In genomic region chr11:117059120-117059519, GRCm38 (mm10) we compare ENCODE assay signal across 13 mouse cellular contexts. TPM values are rescaled to one million over a fixed set of nuclear protein-coding genes. Genes with fewer than 3 reads are reported as not detected.
DNase-seq lines count a peak whose midpoint lies in the region; ATAC-seq and TF ChIP-seq lines count a peak whose summit lies in the region.
"Had no signal": no experiment of that assay in that cellular context is flagged by ENCODE, and none has a peak within 500 bp of the region (broad histone marks: within the 10 kb centered on the region; RNA-seq: fewer than 3 reads in every experiment).

No protein-coding gene starts in this region.

- H3K27me3 ChIP-seq in heart, embryonic 14.5 days (ENCODE audit: control insufficient read depth, insufficient read depth, low read length), result peaks cover 3% of the 10 kb centered on the region; the same call in 1 of the 2 replicates
- peaks cover 45% of the 10 kb centered on the region for H3K27me3 ChIP-seq in CH12.LX (replicated peaks)
- H3K27me3 ChIP-seq in forebrain, postnatal 0 days (ENCODE audit: insufficient read depth, low read length), result no peaks in the 10 kb centered on the region
- 0 out of 2 replicates have a peak, but pooled peaks cover 4% of the 10 kb centered on the region for H3K27me3 ChIP-seq in liver, embryonic 15.5 days

- 0 out of 2 replicates have a peak, but pooled peaks have one; percentile 41 for ATAC-seq in heart, embryonic 14.5 days (ENCODE audit: insufficient number of reproducible peaks, insufficient read depth, low FRiP score, low read depth)
- no peak for ATAC-seq in forebrain, postnatal 0 days
- ATAC-seq in liver, embryonic 15.5 days (ENCODE audit: insufficient read depth), result peak; percentile 38; the same call in 1 of the 2 replicates

- no peaks in the 10 kb centered on the region for H3K9me3 ChIP-seq in heart, embryonic 14.5 days (ENCODE audit: control insufficient read depth, low read length)
- peaks cover 6% of the 10 kb centered on the region for H3K9me3 ChIP-seq in CH12.LX (replicated peaks; ENCODE audit: low read length)
- H3K9me3 ChIP-seq in forebrain, postnatal 0 days (ENCODE audit: low read length), result no peaks in the 10 kb centered on the region
- H3K9me3 ChIP-seq in liver, embryonic 15.5 days (replicated peaks), result no peaks in the 10 kb centered on the region
- H3K9me3 ChIP-seq: embryonic facial prominence, embryonic 13.5 days had no signal

- 26% methylated on average over 8 of the region's 8 CpGs for WGBS in heart, embryonic 14.5 days
- WGBS in forebrain, postnatal 0 days, result 21% methylated on average over 8 of the region's 8 CpGs
- 37% methylated on average over 8 of the region's 8 CpGs for WGBS in liver, embryonic 15.5 days (ENCODE audit: insufficient replicate concordance)

- TF ChIP-seq EP300 in CH12.LX (IDR thresholded peaks at IDR 0.05; ENCODE audit: low read length), result no peak

- no peak overlapping the region for H3K9ac ChIP-seq in heart, embryonic 14.5 days (ENCODE audit: low read length)
- no peak overlapping the region for H3K9ac ChIP-seq in CH12.LX (ENCODE audit: insufficient read depth, low read depth)
- H3K9ac ChIP-seq in forebrain, postnatal 0 days, result peak overlapping the region; percentile 25; the same call in 1 of the 2 replicates
- no peak overlapping the region for H3K9ac ChIP-seq in liver, embryonic 15.5 days
- H3K9ac ChIP-seq: embryonic facial prominence, embryonic 13.5 days had no signal

- in situ Hi-C loops in CH12.LX (cut with MboI; ENCODE audit: low pct_ligation_motif_present, low pct_unique_long_range_greater_than_20kb, low sequenced_read_pairs), result loop anchor here (10.0 kb wide), 1 partner anchor 414 kb away; no protein-coding TSS in a partner anchor

- H3K36me3 ChIP-seq in heart, embryonic 14.5 days (ENCODE audit: control insufficient read depth, insufficient read depth, low read length), result no peaks in the 10 kb centered on the region
- no peaks in the 10 kb centered on the region for H3K36me3 ChIP-seq in CH12.LX (replicated peaks in 1 of 2; ENCODE audit: control insufficient read depth in 1 of 2, insufficient read depth in 1 of 2, low read length in 1 of 2)
- H3K36me3 ChIP-seq in forebrain, postnatal 0 days (ENCODE audit: insufficient read depth), result no peaks in the 10 kb centered on the region
- H3K36me3 ChIP-seq in liver, embryonic 15.5 days (replicated peaks), result no peaks in the 10 kb centered on the region
- H3K36me3 ChIP-seq: embryonic facial prominence, embryonic 13.5 days had no signal

- H3K4me1 ChIP-seq in heart, embryonic 14.5 days (ENCODE audit: control insufficient read depth in 2 of 2, insufficient read depth in 2 of 2, low read length in 2 of 2), result peaks cover 17 to 27% of the 10 kb centered on the region in 2 experiments
- H3K4me1 ChIP-seq in CH12.LX (ENCODE audit: control insufficient read depth in 1 of 2, insufficient read depth in 2 of 2), result peaks cover 5 to 7% of the 10 kb centered on the region in 2 experiments; a peak in 3 of 4 replicates
- H3K4me1 ChIP-seq in forebrain, postnatal 0 days (ENCODE audit: insufficient read depth), result peaks cover 24% of the 10 kb centered on the region
- peaks cover 31% of the 10 kb centered on the region for H3K4me1 ChIP-seq in liver, embryonic 15.5 days (replicated peaks)

- DNase-seq in heart, adult 8-10 months (ENCODE audit: low spot score), result no peak
- DNase-seq in CH12.LX (ENCODE audit: extremely low read depth), result no peak
- peak; percentile 63 for DNase-seq in forebrain, postnatal 0 days
- no peak for DNase-seq in urinary bladder, adult 18-20 months (ENCODE audit: low spot score in 2 of 2)
- no peak for DNase-seq in ovary, postnatal 10 days (ENCODE audit: low spot score)
- DNase-seq in urinary bladder, postnatal 14 days (ENCODE audit: low spot score), result no peak
- DNase-seq: adrenal gland, postnatal 25 days; cerebellum, adult 9-11 months; kidney, adult 18-20 months; right cerebral cortex, adult 18-20 months had no signal

- H3K27ac ChIP-seq in heart, embryonic 14.5 days (replicated peaks in 1 of 2; ENCODE audit: control insufficient read depth in 1 of 2, insufficient read depth in 1 of 2, low read depth in 2 of 2, low read length in 2 of 2), result no peak overlapping the region
- no peak overlapping the region for H3K27ac ChIP-seq in CH12.LX (ENCODE audit: insufficient read depth, low read depth)
- peak overlapping the region; percentile 88 for H3K27ac ChIP-seq in forebrain, postnatal 0 days (ENCODE audit: low read depth, low read length)
- H3K27ac ChIP-seq in liver, embryonic 15.5 days (replicated peaks), result no peak overlapping the region
- H3K27ac ChIP-seq: embryonic facial prominence, embryonic 13.5 days had no signal

- TF ChIP-seq RAD21 in CH12.LX (IDR thresholded peaks at IDR 0.05; ENCODE audit: low read depth, low read length), result no peak

- no peaks in the 10 kb centered on the region for H3K79me2 ChIP-seq in CH12.LX (replicated peaks; ENCODE audit: control insufficient read depth, extremely low read depth, insufficient read depth, poor library complexity, severe bottlenecking)

- no peak overlapping the region for H3K4me3 ChIP-seq in heart, embryonic 14.5 days (ENCODE audit: control insufficient read depth in 1 of 2, insufficient read depth in 1 of 2, low read depth in 1 of 2, low read length in 2 of 2)
- H3K4me3 ChIP-seq in CH12.LX (replicated peaks in 1 of 3; ENCODE audit: low read depth in 2 of 3, low read length in 2 of 3, poor library complexity in 1 of 3), result no peak overlapping the region
- H3K4me3 ChIP-seq in forebrain, postnatal 0 days (ENCODE audit: low read depth, low read length), result no peak overlapping the region
- H3K4me3 ChIP-seq in liver, embryonic 15.5 days (replicated peaks), result no peak overlapping the region
- H3K4me3 ChIP-seq: embryonic facial prominence, embryonic 13.5 days had no signal

- dilution Hi-C loops in CH12.LX (cut with MboI; ENCODE audit: extremely low pct_ligation_motif_present, extremely low pct_unique_long_range_greater_than_20kb, low sequenced_read_pairs), result no loop called here

- TF ChIP-seq POLR2A in CH12.LX (IDR thresholded peaks at IDR 0.05; ENCODE audit: low read depth, low read length), result no peak

- H3K4me2 ChIP-seq in heart, embryonic 14.5 days (ENCODE audit: low read length), result peak overlapping the region; percentile 11; the same call in 1 of the 2 replicates
- H3K4me2 ChIP-seq in CH12.LX (ENCODE audit: insufficient read depth, low read depth, poor library complexity, severe bottlenecking), result no peak overlapping the region
- H3K4me2 ChIP-seq in forebrain, postnatal 0 days (ENCODE audit: low read depth), result no peak overlapping the region
- H3K4me2 ChIP-seq in liver, embryonic 15.5 days, result 0 out of 2 replicates have a peak overlapping the region, but pooled peaks have one; percentile 57
- H3K4me2 ChIP-seq: embryonic facial prominence, embryonic 13.5 days had no signal

- TF ChIP-seq CTCF in CH12.LX (conservative IDR thresholded peaks at IDR 0.05 in 1 of 2, IDR thresholded peaks at IDR 0.05 in 1 of 2; ENCODE audit: low read depth in 2 of 2, low read length in 2 of 2), result no peak
- TF ChIP-seq CTCF in forebrain, postnatal 0 days (IDR thresholded peaks at IDR 0.05; ENCODE audit: low read depth), result no peak

TF ChIP-seq in CH12.LX, 34 proteins besides CTCF, POLR2A, EP300 and RAD21:
- TF ChIP-seq NRF1 (IDR thresholded peaks at IDR 0.05; ENCODE audit: low read depth, low read length) (peak; percentile 59), ELF1 (IDR thresholded peaks at IDR 0.05; ENCODE audit: low read depth, low read length) (no peak)

RNA-seq across cellular contexts. Expression of gene Sec14l1, which starts 55.8 kb away (rescaled TPM):
- 33.2 and 34.2 TPM in 2 replicates for polyA plus RNA-seq in heart, embryonic 14.5 days (2014; fragmentation: Nextera tagmentation; extraction: Ambion mirVana)
- total RNA-seq in heart, adult 8-10 months (2022), result 10 to 100 TPM; 61.1 to 74.3 (median 69.2) TPM
- total RNA-seq in CH12.LX (2012; rRNA removed) (17.9 and 28.2 TPM in 2 replicates), CH12.LX (2014; rRNA removed) (17.5 and 18.5 TPM in 2 replicates)
- polyA plus RNA-seq in CH12.LX (2012; ENCODE audit: insufficient read length, low read depth), result 20.6 and 21.5 TPM in 2 replicates
- 81.3 and 82.9 TPM in 2 replicates for total RNA-seq in forebrain, postnatal 0 days (2014; rRNA removed)
- polyA plus RNA-seq in forebrain, postnatal 0 days (2015; fragmentation: Nextera tagmentation; extraction: Ambion mirVana), result 62.1 and 65.1 TPM in 2 replicates
- polyA plus RNA-seq in liver, embryonic 15.5 days (2015; fragmentation: Nextera tagmentation; extraction: Ambion mirVana), result 18.0 and 20.4 TPM in 2 replicates

Comparison
In these comparisons a context has a peak if more than half of its experiments do, and no peak if none do; other contexts are left out.
1. H3K4me2 ChIP-seq: peak in heart, embryonic 14.5 days (single experiment) and liver, embryonic 15.5 days (single experiment); none in CH12.LX (single experiment) and forebrain, postnatal 0 days (single experiment).